Mouse (Mus musculus) myocyte (in vitro differentiated cells): ENCODE measurements at regions not wholly inside any gene's neighbourhood (a gene's known extent, or its start where the extent isn't known, plus 50 kb on each side); places are given as distances from the start of the nearest gene placed in this dataset.

Experiments used
- POLR2A ChIP-seq: IDR thresholded peaks from one replicate; pipeline ENCODE4 v1.6.1; 2011; ENCODE audit warnings: low read depth, mild to moderate bottlenecking, control low read depth, moderate library complexity; ENCODE audit not compliant: insufficient read length
- TCF12 ChIP-seq: IDR thresholded peaks from one replicate; pipeline ENCODE4 v1.6.1; 2011; ENCODE audit warnings: mild to moderate bottlenecking, control low read depth; ENCODE audit not compliant: poor library complexity, insufficient read depth, severe bottlenecking

DNA sequence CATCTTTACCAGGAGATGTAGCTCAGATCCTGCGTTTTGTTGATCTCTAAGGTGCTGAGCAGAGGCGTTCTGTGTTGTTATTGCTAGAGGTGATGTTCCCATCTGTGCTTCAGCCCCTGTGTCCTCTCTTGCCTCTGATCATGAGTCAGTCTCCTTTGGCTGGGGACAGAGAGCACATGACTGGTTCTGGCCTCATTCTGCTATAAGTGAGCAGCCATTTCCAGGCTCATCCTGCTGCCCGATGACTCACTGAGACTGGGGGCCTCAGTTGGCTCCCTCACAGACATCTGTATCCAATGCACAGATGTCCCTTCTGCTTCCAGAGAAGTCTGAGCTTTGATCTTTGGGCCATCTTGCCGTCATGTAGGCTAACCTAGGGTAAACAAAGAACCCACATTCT lies 194.9 kb upstream of the Gm21798 start:
- TF ChIP-seq TCF12 (peak; percentile 33), POLR2A (no peak)
